Mouse (Mus musculus) lung, postnatal 0 days (tissue): ENCODE data around the gene Sec23ip.

Experiments
- CTCF ChIP-seq: IDR thresholded peaks from 2 replicates; pipeline ENCODE4 v1.5.1; 2016; ENCODE audit warnings: antibody characterized with exemption, mild to moderate bottlenecking
- EP300 ChIP-seq: IDR thresholded peaks from 2 replicates; pipeline ENCODE4 v1.6.1; 2016; ENCODE audit warnings: antibody characterized with exemption, mild to moderate bottlenecking, control low read depth

- TF ChIP-seq CTCF (no peak), EP300 (no peak)
Observed at GRCm38 (mm10) chr7:128728738-128729137, 16.0 kb upstream of the Sec23ip start.
